Mouse (Mus musculus) heart, adult 9 months (tissue): ENCODE data around the gene Lbh.

Experiments
- DNase-seq, 2 experiments: peaks; one replicate each; pipeline ENCODE4 v3.0.0; 2022; ENCODE audit warnings: low spot score in 2 of 2

Lbh gene

DNA sequence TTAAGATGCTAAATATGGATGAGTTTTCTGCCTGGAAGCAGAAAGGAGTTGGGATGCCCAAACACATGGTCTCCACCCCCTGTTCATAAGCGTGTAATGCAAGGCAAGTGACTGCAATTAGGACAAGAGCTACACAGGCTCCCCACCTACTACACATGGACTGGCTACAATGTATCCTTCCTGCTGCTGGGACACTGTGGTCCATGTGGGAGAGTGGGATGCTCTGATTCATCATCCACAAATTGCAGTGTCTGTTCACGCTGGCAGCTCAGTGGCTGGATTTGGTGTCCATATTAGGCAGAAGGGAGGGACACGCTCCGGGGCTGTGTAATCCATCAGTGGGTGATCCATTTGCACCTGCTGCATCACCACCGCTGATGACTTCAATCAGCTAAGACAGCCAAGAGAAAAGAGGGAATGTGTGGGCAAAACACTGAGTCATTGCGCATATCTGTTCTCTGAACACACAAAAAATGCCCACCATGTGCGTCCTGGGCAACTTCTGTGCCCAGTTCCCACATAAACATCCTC lies 52.6 kb downstream of the Lbh start:
- DNase-seq, result no peak

DNA sequence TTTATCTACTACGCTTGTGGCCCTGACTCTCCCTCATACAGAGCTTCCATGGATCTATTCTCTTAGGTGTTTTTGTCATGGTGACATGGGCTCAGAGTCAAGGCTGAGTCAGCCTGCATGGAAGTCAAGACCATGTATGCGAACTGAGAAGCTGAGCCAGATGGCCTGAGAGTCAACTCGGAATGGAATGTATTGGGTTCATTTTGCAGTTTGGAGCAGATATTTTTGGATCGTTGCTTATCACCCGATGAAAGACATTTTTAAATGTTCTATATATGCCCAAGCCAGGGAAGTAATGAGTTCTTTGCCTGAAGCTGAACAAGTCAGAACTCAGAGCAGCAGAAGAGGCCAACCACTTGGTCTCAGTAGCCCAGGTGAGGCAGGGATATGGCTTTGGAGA lies 54.9 kb downstream of the Lbh start:
- peak; percentile 62 to 76 for DNase-seq

DNA sequence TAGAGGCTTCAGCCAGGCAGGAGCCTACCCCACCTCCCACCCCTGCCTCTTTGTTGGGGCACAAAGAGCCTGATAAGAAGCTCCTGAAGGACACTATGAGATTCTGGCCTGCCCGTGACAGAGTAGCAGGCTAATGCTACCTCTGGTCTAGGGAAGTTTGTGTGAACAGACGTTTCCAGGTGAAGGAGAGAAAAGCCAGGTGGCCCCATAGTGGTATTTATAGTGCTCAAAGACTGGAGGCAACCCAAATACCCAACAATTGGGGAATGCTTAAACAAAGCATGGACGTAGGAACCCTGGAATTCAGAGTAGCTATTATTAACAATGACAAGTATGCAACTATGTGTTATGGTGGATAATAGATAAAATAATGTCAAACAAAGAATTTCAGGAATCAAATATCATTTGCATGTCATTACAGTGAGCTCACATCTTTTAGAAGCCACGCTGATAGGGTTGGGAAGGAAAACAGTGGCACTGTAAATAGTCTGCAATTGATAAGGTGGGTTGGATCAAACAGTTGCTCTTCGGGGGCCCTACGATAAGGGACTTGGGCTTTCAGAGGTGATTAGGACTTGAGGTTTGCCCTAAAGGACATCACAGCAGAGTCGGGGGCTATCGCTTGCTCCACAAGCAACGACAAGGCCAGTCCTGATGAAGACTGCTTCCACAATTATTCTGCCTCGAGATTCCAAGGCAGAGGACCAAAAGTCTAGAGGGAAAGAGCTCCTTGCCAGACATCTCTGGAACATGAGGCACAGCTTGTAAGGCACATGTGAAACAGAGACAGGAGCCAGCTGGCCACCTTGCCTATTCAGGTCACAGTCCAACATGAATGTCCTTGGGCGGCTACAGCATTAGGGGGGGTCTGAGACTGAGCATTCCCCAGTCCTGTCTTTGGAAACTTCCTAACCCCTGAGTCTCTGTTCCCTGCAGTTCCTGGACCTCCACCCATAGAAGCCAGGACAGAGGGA lies 58.4 kb downstream of the Lbh start:
- DNase-seq, result peak; percentile 84

DNA sequence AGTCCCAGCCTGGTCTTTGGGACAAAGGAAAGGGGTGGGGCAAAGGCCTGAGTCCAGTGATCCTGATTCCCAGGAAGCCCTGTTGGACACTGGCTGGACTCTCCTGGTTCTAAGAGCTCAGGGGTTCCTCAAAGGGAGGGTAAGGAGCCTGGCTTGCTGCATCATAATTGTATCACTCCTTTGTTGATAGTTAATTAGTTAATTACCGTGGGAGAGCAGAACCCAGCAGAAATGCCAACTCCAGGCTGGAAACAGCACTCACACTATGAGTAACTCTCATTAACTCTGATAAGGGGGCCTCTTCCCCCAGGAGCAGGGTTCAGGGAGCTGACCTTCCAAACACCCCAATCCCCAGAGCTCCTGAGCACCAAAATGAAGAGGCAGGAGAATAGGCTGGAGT lies 59.5 kb downstream of the Lbh start:
- DNase-seq, result no peak

DNA sequence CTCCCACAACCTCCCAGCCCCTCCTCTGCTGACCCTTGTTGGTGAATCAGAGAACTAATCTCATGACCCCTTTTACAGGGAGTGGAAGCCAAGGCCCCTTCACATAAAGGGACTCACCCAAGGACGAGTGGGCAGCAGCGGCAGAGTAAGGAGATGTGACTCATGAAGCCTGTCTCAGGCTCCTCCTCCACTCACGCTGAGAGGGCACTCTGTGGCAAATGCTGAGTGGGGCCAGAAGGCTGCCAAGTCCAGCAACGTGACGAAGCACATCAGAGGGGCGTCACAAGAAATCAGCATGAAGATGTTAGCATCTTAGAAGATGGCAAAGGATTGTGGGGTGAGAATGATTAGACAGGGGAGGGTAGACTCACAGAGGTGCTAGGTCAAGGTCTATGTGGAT lies 64.1 kb downstream of the Lbh start:
- DNase-seq, result no peak

DNA sequence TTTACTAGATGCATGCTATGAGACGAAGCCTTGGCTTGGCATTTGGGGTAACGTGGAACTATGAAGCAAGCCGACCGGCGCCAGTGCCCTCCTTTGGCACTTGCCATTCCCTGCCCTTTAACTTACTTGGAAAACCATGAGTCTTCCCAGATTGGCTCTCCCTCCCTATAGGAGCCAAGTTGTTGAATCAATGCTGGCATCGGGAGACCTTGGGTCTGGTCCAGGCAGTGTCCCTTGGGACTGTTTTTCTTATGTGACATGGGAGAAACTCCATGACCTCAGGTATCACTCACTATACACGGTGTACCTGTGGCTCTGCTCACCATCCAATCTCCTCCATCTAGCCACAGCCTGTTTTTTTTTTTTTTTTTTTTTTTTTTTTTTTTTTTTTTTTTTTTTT lies 65.4 kb downstream of the Lbh start:
- no peak for DNase-seq

DNA sequence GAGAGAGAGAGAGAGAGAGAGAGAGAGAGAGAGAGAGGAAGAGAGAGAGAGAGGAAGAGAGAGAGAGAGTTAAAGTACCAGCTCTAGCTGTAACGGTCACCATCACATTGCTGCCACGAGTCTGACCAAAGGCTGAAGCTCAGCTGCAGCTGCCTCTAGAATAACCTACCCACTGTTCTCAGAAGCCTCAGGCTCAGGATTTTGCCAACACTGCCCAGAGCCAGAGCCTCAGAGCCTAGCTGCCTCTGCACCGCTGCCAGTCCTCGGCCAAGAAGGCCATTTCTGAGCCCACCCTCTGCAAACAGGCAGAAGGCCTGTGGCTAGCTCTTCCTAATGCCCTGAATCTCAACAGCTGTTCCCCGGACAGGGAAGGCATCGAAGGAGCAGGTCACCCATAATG lies 70.9 kb downstream of the Lbh start:
- no peak for DNase-seq
